Mouse (Mus musculus) CH12.LX (cell line): Measurements from ENCODE around the gene Prr14l. TPM values are rescaled to one million over a fixed set of nuclear protein-coding genes. Genes with fewer than 3 reads are reported as not detected.
A peak's percentile ranks its signal among the peaks of the same experiment; 100 is the strongest.

ENCODE experiments used
- DNase-seq: peaks from one replicate; pipeline ENCODE4 v3.0.0-alpha.2; 2013; ENCODE audit errors: extremely low read depth
- H3K27ac ChIP-seq: 2 replicates; pipeline ENCODE4 v1.5.1; 2012; ENCODE audit warnings: low read depth, mild to moderate bottlenecking, control low read depth, moderate library complexity; ENCODE audit not compliant: insufficient read depth
- H3K27me3 ChIP-seq: replicated peaks from 2 replicates; pipeline ENCODE3; 2012; ENCODE audit warnings: inconsistent platforms
- H3K36me3 ChIP-seq, 2 experiments: replicated peaks in 1 of 2; 2 replicates each; pipeline versions ENCODE3 to v1.6.1; 2012; ENCODE audit warnings: inconsistent platforms in 1 of 2, low read length in 1 of 2, mild to moderate bottlenecking in 1 of 2, mixed read lengths in 1 of 2, moderate library complexity in 1 of 2; ENCODE audit not compliant: control insufficient read depth in 1 of 2, insufficient read depth in 1 of 2
- H3K4me1 ChIP-seq, 2 experiments: 2 replicates each; pipeline ENCODE4 v1.6.1; 2012; ENCODE audit warnings: inconsistent platforms in 1 of 2, moderate library complexity in 1 of 2; ENCODE audit not compliant: insufficient read depth in 2 of 2, control insufficient read depth in 1 of 2
- H3K4me2 ChIP-seq: 2 replicates; pipeline ENCODE4 v1.6.1; 2012; ENCODE audit warnings: low read depth, mild to moderate bottlenecking, control low read depth; ENCODE audit not compliant: poor library complexity, insufficient read depth, severe bottlenecking
- H3K4me3 ChIP-seq, 3 experiments: fragments of 150-350 bp in 1 of 3; sonication (generic) in 1 of 3; replicated peaks in 1 of 3; 2 replicates each; pipeline versions ENCODE3 to v1.5.1; 2011 to 2012; ENCODE audit warnings: low read depth in 2 of 3, low read length in 2 of 3, mild to moderate bottlenecking in 2 of 3, moderate library complexity in 2 of 3, control low read depth in 1 of 3, improper control_type of control experiment in 1 of 3, inconsistent platforms in 1 of 3, mixed read lengths in 1 of 3; ENCODE audit not compliant: poor library complexity in 1 of 3
- H3K79me2 ChIP-seq: replicated peaks from 2 replicates; pipeline ENCODE4 v1.6.1; 2012; ENCODE audit warnings: mild to moderate bottlenecking, moderate library complexity; ENCODE audit not compliant: control insufficient read depth, poor library complexity, insufficient read depth, severe bottlenecking; ENCODE audit errors: extremely low read depth
- H3K9ac ChIP-seq: 2 replicates; pipeline ENCODE4 v1.6.1; 2012; ENCODE audit warnings: low read depth, mild to moderate bottlenecking, control low read depth, moderate library complexity; ENCODE audit not compliant: insufficient read depth
- H3K9me3 ChIP-seq: replicated peaks from 2 replicates; pipeline ENCODE3; 2012; ENCODE audit warnings: low read length, inconsistent platforms, mixed read lengths
- BHLHE40 ChIP-seq: IDR thresholded peaks from 2 replicates; pipeline ENCODE4 v1.6.1; 2011; ENCODE audit warnings: mild to moderate bottlenecking, low read depth, low read length, improper control_type of control experiment
- CHD1 ChIP-seq: IDR thresholded peaks from 2 replicates; pipeline ENCODE4 v1.6.1; 2012; ENCODE audit warnings: low read depth, low read length, improper control_type of control experiment, inconsistent platforms
- CTCF ChIP-seq, 2 experiments: IDR thresholded peaks in 1 of 2; conservative IDR thresholded peaks in 1 of 2; 2 replicates each; pipeline ENCODE4 v1.5.1; 2011 to 2012; ENCODE audit warnings: low read depth in 2 of 2, low read length in 2 of 2, improper control_type of control experiment in 1 of 2, inconsistent platforms in 1 of 2, mild to moderate bottlenecking in 1 of 2, moderate library complexity in 1 of 2
- E2F4 ChIP-seq: IDR thresholded peaks from 2 replicates; pipeline ENCODE4 v1.6.1; 2011; ENCODE audit warnings: low read depth, low read length, improper control_type of control experiment; ENCODE audit not compliant: insufficient replicate concordance
- ELF1 ChIP-seq: IDR thresholded peaks from 2 replicates; pipeline ENCODE4 v1.6.1; 2014; ENCODE audit warnings: low read depth, mild to moderate bottlenecking, inconsistent platforms, low read length, improper control_type of control experiment
- EP300 ChIP-seq: IDR thresholded peaks from 2 replicates; pipeline ENCODE4 v1.6.1; 2011; ENCODE audit warnings: low read length, improper control_type of control experiment
- ETS1 ChIP-seq: conservative IDR thresholded peaks from 2 replicates; pipeline ENCODE4 v1.6.1; 2012; ENCODE audit warnings: low read depth, mild to moderate bottlenecking, inconsistent platforms, low read length, improper control_type of control experiment, moderate library complexity
- GABPA ChIP-seq: IDR thresholded peaks from 2 replicates; pipeline ENCODE4 v1.6.1; 2012; ENCODE audit warnings: low read depth, low read length, improper control_type of control experiment, inconsistent platforms; ENCODE audit not compliant: insufficient replicate concordance
- HCFC1 ChIP-seq: IDR thresholded peaks from 2 replicates; pipeline ENCODE4 v1.6.1; 2012; ENCODE audit warnings: low read depth, mild to moderate bottlenecking, inconsistent platforms, low read length, improper control_type of control experiment
- IRF4 ChIP-seq: IDR thresholded peaks from 2 replicates; pipeline ENCODE4 v1.6.1; 2014; ENCODE audit warnings: low read depth, mild to moderate bottlenecking, inconsistent platforms, low read length, improper control_type of control experiment
- MAFK ChIP-seq: IDR thresholded peaks from 2 replicates; pipeline ENCODE4 v1.6.1; 2011; ENCODE audit warnings: low read length, improper control_type of control experiment; ENCODE audit not compliant: insufficient replicate concordance
- MAZ ChIP-seq: IDR thresholded peaks from 2 replicates; pipeline ENCODE4 v1.6.1; 2012; ENCODE audit warnings: low read depth, mild to moderate bottlenecking, inconsistent platforms, low read length, improper control_type of control experiment, moderate library complexity
- MEF2A ChIP-seq: IDR thresholded peaks from 2 replicates; pipeline ENCODE4 v1.6.1; 2014; ENCODE audit warnings: low read depth, mild to moderate bottlenecking, inconsistent platforms, low read length, improper control_type of control experiment, borderline replicate concordance
- MYC ChIP-seq: IDR thresholded peaks from 2 replicates; pipeline ENCODE4 v1.6.1; 2011; ENCODE audit warnings: low read depth, mild to moderate bottlenecking, improper control_type of control experiment, low read length
- NRF1 ChIP-seq: IDR thresholded peaks from 2 replicates; pipeline ENCODE4 v1.6.1; 2014; ENCODE audit warnings: low read depth, mild to moderate bottlenecking, inconsistent platforms, low read length, improper control_type of control experiment, moderate library complexity
- RAD21 ChIP-seq: IDR thresholded peaks from 2 replicates; pipeline ENCODE4 v1.6.1; 2011; ENCODE audit warnings: low read depth, mild to moderate bottlenecking, low read length, improper control_type of control experiment, moderate library complexity
- RCOR1 ChIP-seq: conservative IDR thresholded peaks from 2 replicates; pipeline ENCODE4 v1.6.1; 2012; ENCODE audit warnings: low read depth, mild to moderate bottlenecking, inconsistent platforms, low read length, improper control_type of control experiment
- SIN3A ChIP-seq: IDR thresholded peaks from 2 replicates; pipeline ENCODE4 v1.6.1; 2012; ENCODE audit warnings: low read length, improper control_type of control experiment, inconsistent platforms
- TBP ChIP-seq: conservative IDR thresholded peaks from 2 replicates; pipeline ENCODE4 v1.6.1; 2011; ENCODE audit warnings: low read depth, low read length, improper control_type of control experiment
- TCF12 ChIP-seq: IDR thresholded peaks from 2 replicates; pipeline ENCODE4 v1.6.1; 2014; ENCODE audit warnings: low read depth, mild to moderate bottlenecking, inconsistent platforms, low read length, improper control_type of control experiment
- UBTF ChIP-seq: IDR thresholded peaks from 2 replicates; pipeline ENCODE4 v1.6.1; 2012; ENCODE audit warnings: low read depth, mild to moderate bottlenecking, inconsistent platforms, low read length, improper control_type of control experiment, moderate library complexity
- USF2 ChIP-seq: conservative IDR thresholded peaks from 2 replicates; pipeline ENCODE4 v1.6.1; 2011; ENCODE audit warnings: low read depth, low read length, improper control_type of control experiment
- ZKSCAN1 ChIP-seq: IDR thresholded peaks from 2 replicates; pipeline ENCODE4 v1.6.1; 2012; ENCODE audit warnings: low read depth, inconsistent platforms, low read length, improper control_type of control experiment, borderline replicate concordance
- ZNF384 ChIP-seq: IDR thresholded peaks from 2 replicates; pipeline ENCODE4 v1.6.1; 2012; ENCODE audit warnings: low read depth, low read length, improper control_type of control experiment, inconsistent platforms
- dilution Hi-C: fragments of 300-500 bp; cut with MboI; formaldehyde crosslinking; loops from 2 replicates; pipeline ENCODE4 v1.14.3; 2020; ENCODE audit warnings: low sequenced_read_pairs; ENCODE audit not compliant: extremely low pct_unique_long_range_greater_than_20kb, extremely low pct_ligation_motif_present
- in situ Hi-C: fragments of 300-500 bp; cut with MboI; formaldehyde crosslinking; loops from 3 replicates; pipeline ENCODE4 v1.14.3; 2019; ENCODE audit warnings: low sequenced_read_pairs, low pct_ligation_motif_present, low pct_unique_long_range_greater_than_20kb, mixed read lengths
- polyA plus RNA-seq: library from polyadenylated mRNA; unstranded; fragments of >175 nt; gene quantifications from 2 replicates; pipeline ENCODE4 v1.2.1, GENCODE M21; 2012; ENCODE audit warnings: low read depth; ENCODE audit not compliant: insufficient read length
- total RNA-seq, 2 experiments: library from RNA; depleted of rRNA; stranded (reverse); fragments of 300-350 nt in 1 of 2; fragments of >200 nt in 1 of 2; gene quantifications; 2 replicates each; pipeline ENCODE4 v1.2.3; 2012 to 2014

Gene Prr14l
- total and polyA plus RNA-seq, 3 experiments = 5.4 to 15.6 (median 14.5) TPM

GRCm38 (mm10) chr5:32869389-32870024 lies 15.5 kb upstream of the Prr14l start:
- H3K27ac ChIP-seq = peak overlapping the region; percentile 88
- no peaks in the 10 kb centered on the region for H3K9me3 ChIP-seq
- no peaks in the 10 kb centered on the region for H3K27me3 ChIP-seq
- H3K79me2 ChIP-seq = peaks cover 10% of the 10 kb centered on the region
- H3K4me3 ChIP-seq = no peak overlapping the region
- H3K4me2 ChIP-seq = peak overlapping the region; percentile 71
- dilution Hi-C loops (no loop called here), in situ Hi-C loops (no loop called here)
- no peak overlapping the region for H3K9ac ChIP-seq
- peak; percentile 69 for DNase-seq
- H3K36me3 ChIP-seq = peaks cover 31 to 73% of the 10 kb centered on the region in 2 experiments
- TF ChIP-seq MEF2A (peak; percentile 81), ZNF384 (peak; percentile 76), CHD1 (peak; percentile 94; the same call in 1 of the 2 replicates), TBP (peak; percentile 89), E2F4 (0 out of 2 replicates have a peak, but pooled peaks have one; percentile 49), BHLHE40 (peak; percentile 83), EP300 (peak; percentile 48), ELF1 (peak; percentile 6; the same call in 1 of the 2 replicates), ZKSCAN1 (no peak), TCF12 (peak; percentile 33; the same call in 1 of the 2 replicates), IRF4 (peak; percentile 85), HCFC1 (no peak; the same call in 1 of the 2 replicates), ETS1 (peak; percentile 66; the same call in 1 of the 2 replicates), SIN3A (no peak), MAFK (peak; percentile 70; the same call in 1 of the 2 replicates)
- H3K4me1 ChIP-seq = peaks cover 15 to 67% of the 10 kb centered on the region in 2 experiments; a peak in 3 of 4 replicates

- Histone ChIP-seq H3K27ac (peak within 1 kb of the TSS; percentile 76; the same call in 1 of the 2 replicates), H3K9me3 (no peaks in the 10 kb centered on the region), H3K4me1 (peaks cover 14 to 44% of the 10 kb centered on the region in 2 experiments; a peak in 3 of 4 replicates), H3K9ac (peak within 1 kb of the TSS; percentile 97), H3K79me2 (peaks cover 19% of the 10 kb centered on the region), H3K27me3 (no peaks in the 10 kb centered on the region), H3K36me3 (peaks cover 5 to 32% of the 10 kb centered on the region in 2 experiments), H3K4me3 (peak within 1 kb of the TSS; percentile 72 to 87 (median 86)), H3K4me2 (peak within 1 kb of the TSS; percentile 95)
- in situ Hi-C loops = no loop called here
- peak; percentile 90 for DNase-seq
- dilution Hi-C loops = no loop called here
- TF ChIP-seq RCOR1 = 0 out of 2 replicates have a peak, but pooled peaks have one; percentile 51
- TF ChIP-seq MAZ = 0 out of 2 replicates have a peak, but pooled peaks have one; percentile 77
- peak; percentile 83 for TF ChIP-seq ELF1
- TF ChIP-seq HCFC1 = peak; percentile 72
- 0 out of 2 replicates have a peak, but pooled peaks have one; percentile 33 for TF ChIP-seq NRF1
- no peak for TF ChIP-seq CTCF (conservative IDR thresholded peaks at IDR 0.05 in 1 of 2, IDR thresholded peaks at IDR 0.05 in 1 of 2; ENCODE audit: low read depth in 2 of 2, low read length in 2 of 2)
- TF ChIP-seq CHD1 = no peak
- TF ChIP-seq RAD21 = no peak
- 0 out of 2 replicates have a peak, but pooled peaks have one; percentile 51 for TF ChIP-seq UBTF
- TF ChIP-seq E2F4 = peak; percentile 99
- TF ChIP-seq IRF4 = peak; percentile 40; the same call in 1 of the 2 replicates
- peak; percentile 85 for TF ChIP-seq MYC
- TF ChIP-seq ETS1 = 0 out of 2 replicates have a peak, but pooled peaks have one; percentile 9
- TF ChIP-seq TCF12 = peak; percentile 68; the same call in 1 of the 2 replicates
- peak; percentile 70 for TF ChIP-seq SIN3A
- TF ChIP-seq GABPA = no peak
- no peak for TF ChIP-seq ZKSCAN1
- TF ChIP-seq USF2 = no peak
Measured at GRCm38 (mm10) chr5:32863253-32864228, 9.5 kb upstream of the Prr14l start, which contains the start of gene Depdc5. TSS of gene Depdc5 (plus strand) at chr5:32863701.
